Mouse (Mus musculus) heart, embryonic 15.5 days (tissue): ENCODE results near the gene Eif3j1. TPM values are rescaled to one million over a fixed set of nuclear protein-coding genes. Genes with fewer than 3 reads are reported as not detected.
"Not testable (repeated sequence)": the region's sequence is repeated elsewhere in the genome, so short reads cannot be mapped to it uniquely, and the experiment has no call there.

Source experiments
- ATAC-seq: fragments of 200-750 bp; cut with Nextera tagmentation; replicated peaks from 2 replicates; pipeline ENCODE4 v1.8.0; 2017; ENCODE audit warnings: low read depth, moderate TSS enrichment; ENCODE audit not compliant: insufficient number of reproducible peaks, insufficient read depth, low FRiP score
- H3K27ac ChIP-seq: fragments of 300-500 bp; sonication (generic); 2 replicates; pipeline ENCODE4 v1.5.1; 2015; ENCODE audit warnings: mild to moderate bottlenecking, inconsistent platforms
- H3K27me3 ChIP-seq: fragments of 300-500 bp; sonication (generic); 2 replicates; pipeline ENCODE4 v1.6.1; 2015; ENCODE audit warnings: inconsistent platforms
- H3K36me3 ChIP-seq: fragments of 300-500 bp; sonication (generic); 2 replicates; pipeline ENCODE4 v1.6.1; 2015; ENCODE audit warnings: mild to moderate bottlenecking, inconsistent platforms
- H3K4me1 ChIP-seq: fragments of 300-500 bp; sonication (generic); replicated peaks from 2 replicates; pipeline ENCODE4 v1.6.1; 2015; ENCODE audit warnings: inconsistent platforms
- H3K4me2 ChIP-seq: fragments of 300-500 bp; sonication (generic); 2 replicates; pipeline ENCODE4 v1.6.1; 2015; ENCODE audit warnings: inconsistent platforms, mild to moderate bottlenecking, moderate library complexity
- H3K4me3 ChIP-seq: fragments of 300-500 bp; sonication (generic); 2 replicates; pipeline ENCODE4 v1.5.1; 2015; ENCODE audit warnings: mild to moderate bottlenecking, inconsistent platforms
- H3K9ac ChIP-seq: fragments of 300-500 bp; sonication (generic); 2 replicates; pipeline ENCODE4 v1.6.1; 2015; ENCODE audit warnings: mild to moderate bottlenecking, inconsistent platforms
- H3K9me3 ChIP-seq: fragments of 300-500 bp; sonication (generic); replicated peaks from 2 replicates; pipeline ENCODE4 v1.6.1; 2016; ENCODE audit warnings: inconsistent platforms
- WGBS: fragments of 180-500 bp; shearing (Covaris S2); methylation state at CpG from one replicate; pipeline ENCODE4 v1.1.7; 2015; ENCODE audit warnings: mixed read lengths; 5-methylcytosine and 5-hydroxymethylcytosine counted together
- polyA plus RNA-seq: library from polyadenylated mRNA; unstranded; fragments of >200 nt; fragmentation: Nextera tagmentation; extraction: Ambion mirVana; gene quantifications from 2 replicates; pipeline ENCODE4 v1.2.1, GENCODE M21; 2015

The Eif3j1 gene
- polyA plus RNA-seq, 1 experiment from 2014 or later = 10.2 TPM

- Histone ChIP-seq H3K4me1 (peaks cover 8% of the 10 kb centered on the region), H3K27ac (no peak overlapping the region), H3K36me3 (peaks cover 22% of the 10 kb centered on the region), H3K4me2 (no peak overlapping the region), H3K9ac (no peak overlapping the region), H3K27me3 (no peaks in the 10 kb centered on the region), H3K4me3 (no peak overlapping the region), H3K9me3 (no peaks in the 10 kb centered on the region)
- ATAC-seq = no peak
- 69% methylated on average over 11 of the region's 11 CpGs for WGBS
These were observed 31.2 kb downstream of the Eif3j1 start for GRCm38 (mm10) chr2:122059365-122060115.

- H3K4me3 ChIP-seq = no peak overlapping the region
- no peak overlapping the region for H3K4me2 ChIP-seq
- H3K9ac ChIP-seq = no peak overlapping the region
- H3K36me3 ChIP-seq = peaks cover 7% of the 10 kb centered on the region; the same call in 1 of the 2 replicates
- H3K27me3 ChIP-seq = no peaks in the 10 kb centered on the region
- H3K4me1 ChIP-seq = peaks cover 4% of the 10 kb centered on the region
- no peak for ATAC-seq
- peak overlapping the region; percentile 78; the same call in 1 of the 2 replicates for H3K27ac ChIP-seq
- 52% methylated on average over 14 of the region's 14 CpGs for WGBS
- H3K9me3 ChIP-seq = no peaks in the 10 kb centered on the region
These were observed 37.0 kb downstream of the Eif3j1 start for GRCm38 (mm10) chr2:122065200-122065969.

- Histone ChIP-seq H3K4me1 (peaks cover 4% of the 10 kb centered on the region), H3K36me3 (peaks cover 14% of the 10 kb centered on the region; the same call in 1 of the 2 replicates), H3K27me3 (no peaks in the 10 kb centered on the region), H3K9ac (no peak overlapping the region), H3K4me2 (no peak overlapping the region), H3K9me3 (no peaks in the 10 kb centered on the region), H3K27ac (peak overlapping the region; percentile 78), H3K4me3 (no peak overlapping the region)
- 57% methylated on average over 8 of the region's 8 CpGs for WGBS
- ATAC-seq = peak; percentile 77; the same call in 1 of the 2 replicates
These were observed 37.9 kb downstream of the Eif3j1 start for GRCm38 (mm10) chr2:122066241-122066640.

- peaks cover 25% of the 10 kb centered on the region for H3K36me3 ChIP-seq
- H3K9me3 ChIP-seq = no peaks in the 10 kb centered on the region
- no peak for ATAC-seq
- H3K4me2 ChIP-seq = no peak overlapping the region
- H3K4me1 ChIP-seq = peaks cover 4% of the 10 kb centered on the region
- no peaks in the 10 kb centered on the region for H3K27me3 ChIP-seq
- no peak overlapping the region for H3K4me3 ChIP-seq
- H3K9ac ChIP-seq = no peak overlapping the region
- 81% methylated on average over 6 of the region's 6 CpGs for WGBS
- no peak overlapping the region for H3K27ac ChIP-seq
These were observed 41.0 kb downstream of the Eif3j1 start for GRCm38 (mm10) chr2:122069144-122069912.

GRCm38 (mm10) chr2:122069922-122070321 lies 41.6 kb downstream of the Eif3j1 start:
- ATAC-seq = no peak
- Histone ChIP-seq H3K36me3 (peaks cover 30% of the 10 kb centered on the region), H3K4me3 (no peak overlapping the region), H3K27me3 (no peaks in the 10 kb centered on the region), H3K9ac (no peak overlapping the region), H3K4me1 (peaks cover 4% of the 10 kb centered on the region), H3K9me3 (no peaks in the 10 kb centered on the region), H3K4me2 (no peak overlapping the region), H3K27ac (no peak overlapping the region)
- 34% methylated on average over 5 of the region's 5 CpGs for WGBS

GRCm38 (mm10) chr2:122081728-122082456 lies 53.5 kb downstream of the Eif3j1 start:
- Histone ChIP-seq H3K36me3 (peaks cover 34% of the 10 kb centered on the region), H3K27me3 (no peaks in the 10 kb centered on the region), H3K4me3 (no peak overlapping the region), H3K4me2 (no peak overlapping the region), H3K9ac (no peak overlapping the region), H3K9me3 (no peaks in the 10 kb centered on the region), H3K27ac (no peak overlapping the region), H3K4me1 (0 out of 2 replicates have a peak, but pooled peaks cover 6% of the 10 kb centered on the region)
- 41% methylated on average over 7 of the region's 7 CpGs for WGBS
- no peak for ATAC-seq

GRCm38 (mm10) chr2:122086446-122086845 lies 58.1 kb downstream of the Eif3j1 start:
- Histone ChIP-seq H3K4me1 (0 out of 2 replicates have a peak, but pooled peaks cover 6% of the 10 kb centered on the region), H3K4me2 (no peak overlapping the region), H3K27ac (peak overlapping the region; percentile 16; the same call in 1 of the 2 replicates), H3K9me3 (no peaks in the 10 kb centered on the region), H3K27me3 (no peaks in the 10 kb centered on the region), H3K9ac (no peak overlapping the region), H3K36me3 (peaks cover 24% of the 10 kb centered on the region), H3K4me3 (no peak overlapping the region)
- WGBS = 68% methylated on average over 4 of the region's 4 CpGs
- no peak for ATAC-seq

GRCm38 (mm10) chr2:122093844-122094243 lies 65.5 kb downstream of the Eif3j1 start:
- no peak for ATAC-seq
- Histone ChIP-seq H3K4me1 (no peaks in the 10 kb centered on the region), H3K36me3 (peaks cover 39% of the 10 kb centered on the region), H3K4me2 (no peak overlapping the region), H3K27me3 (no peaks in the 10 kb centered on the region), H3K27ac (no peak overlapping the region), H3K9ac (no peak overlapping the region), H3K4me3 (no peak overlapping the region), H3K9me3 (no peaks in the 10 kb centered on the region)
- WGBS = 90% methylated on average over 4 of the region's 4 CpGs

- not testable (repeated sequence) for ATAC-seq, H3K27ac ChIP-seq, H3K4me3 ChIP-seq, H3K9ac ChIP-seq, H3K9me3 ChIP-seq, H3K27me3 ChIP-seq, H3K4me2 ChIP-seq, H3K4me1 ChIP-seq
- WGBS = 79% methylated on average over 5 of the region's 5 CpGs
- H3K36me3 ChIP-seq = peaks cover 40% of the 10 kb centered on the region
These were observed 69.3 kb downstream of the Eif3j1 start for GRCm38 (mm10) chr2:122097686-122098085.

GRCm38 (mm10) chr2:122102070-122102469 lies 73.7 kb downstream of the Eif3j1 start:
- Histone ChIP-seq H3K36me3 (peaks cover 25% of the 10 kb centered on the region), H3K9me3 (no peaks in the 10 kb centered on the region), H3K27ac (no peak overlapping the region), H3K4me2 (no peak overlapping the region), H3K27me3 (no peaks in the 10 kb centered on the region), H3K4me1 (no peaks in the 10 kb centered on the region), H3K9ac (no peak overlapping the region), H3K4me3 (no peak overlapping the region)
- no peak for ATAC-seq
